Mouse (Mus musculus) frontal cortex, postnatal 36 days (tissue): Measurements from ENCODE around the gene Zxdc.

Experiments
- DNase-seq, 2 experiments: peaks; one replicate each; pipeline ENCODE4 v3.0.0; 2022; ENCODE audit warnings: low spot score in 2 of 2

Gene Zxdc

GRCm38 (mm10) chr6:90374647-90375046 is 5.4 kb downstream of the Zxdc start:
- no peak for DNase-seq

GRCm38 (mm10) chr6:90377708-90378107 is 8.4 kb downstream of the Zxdc start:
- no peak for DNase-seq

GRCm38 (mm10) chr6:90381465-90381864 is 12.2 kb downstream of the Zxdc start:
- DNase-seq: no peak

- no peak for DNase-seq
Observed at GRCm38 (mm10) chr6:90390629-90391028, 21.3 kb downstream of the Zxdc start.

GRCm38 (mm10) chr6:90393948-90394347 is 24.7 kb downstream of the Zxdc start:
- DNase-seq: no peak

GRCm38 (mm10) chr6:90395751-90396150 is 26.5 kb downstream of the Zxdc start:
- DNase-seq: no peak

GRCm38 (mm10) chr6:90397291-90397690 is 28.0 kb downstream of the Zxdc start:
- no peak for DNase-seq

- DNase-seq: no peak
Observed at GRCm38 (mm10) chr6:90408632-90409031, 39.3 kb downstream of the Zxdc start.

- DNase-seq: no peak
Observed at GRCm38 (mm10) chr6:90410972-90411371, 41.7 kb downstream of the Zxdc start.

- no peak for DNase-seq
Observed at GRCm38 (mm10) chr6:90411926-90412325, 42.6 kb downstream of the Zxdc start.

GRCm38 (mm10) chr6:90422565-90422964 is 53.3 kb downstream of the Zxdc start:
- peak; percentile 75 to 80 for DNase-seq

- DNase-seq: no peak
Observed at GRCm38 (mm10) chr6:90425361-90425760, 56.1 kb downstream of the Zxdc start.

- DNase-seq: no peak
Observed at GRCm38 (mm10) chr6:90426003-90426402, 56.7 kb downstream of the Zxdc start.

GRCm38 (mm10) chr6:90428380-90428974 is 59.2 kb downstream of the Zxdc start, which contains the start of gene Cfap100:
Gene Cfap100 (minus strand): TSS chr6:90428797.
- DNase-seq: peak; percentile 70

- DNase-seq: peak; percentile 58 to 78
Observed at GRCm38 (mm10) chr6:90429911-90430310, 60.6 kb downstream of the Zxdc start.

GRCm38 (mm10) chr6:90431487-90431886 is 62.2 kb downstream of the Zxdc start:
- DNase-seq: peak; percentile 48 to 74

- no peak for DNase-seq
Observed at GRCm38 (mm10) chr6:90434687-90435086, 65.4 kb downstream of the Zxdc start.

GRCm38 (mm10) chr6:90435195-90435618 is 65.9 kb downstream of the Zxdc start:
- DNase-seq: peak; percentile 83 to 87

- no peak for DNase-seq
Observed at GRCm38 (mm10) chr6:90436192-90436907, 67.1 kb downstream of the Zxdc start.

GRCm38 (mm10) chr6:90437041-90437440 is 67.7 kb downstream of the Zxdc start:
- DNase-seq: no peak

- no peak for DNase-seq
Observed at GRCm38 (mm10) chr6:90446883-90447282, 77.6 kb downstream of the Zxdc start.

GRCm38 (mm10) chr6:90450179-90450578 is 80.9 kb downstream of the Zxdc start:
- DNase-seq: peak; percentile 73 to 82

- DNase-seq: no peak
Observed at GRCm38 (mm10) chr6:90450697-90451096, 81.4 kb downstream of the Zxdc start.
